Mouse (Mus musculus) adrenal gland, adult 2 months (tissue): ENCODE measurements at regions not wholly inside any gene's neighbourhood (a gene's known extent, or its start where the extent isn't known, plus 50 kb on each side); places are given as distances from the start of the nearest gene placed in this dataset.

Source experiments
- DNase-seq: peaks from one replicate; pipeline ENCODE4 v3.0.0; 2021

DNA sequence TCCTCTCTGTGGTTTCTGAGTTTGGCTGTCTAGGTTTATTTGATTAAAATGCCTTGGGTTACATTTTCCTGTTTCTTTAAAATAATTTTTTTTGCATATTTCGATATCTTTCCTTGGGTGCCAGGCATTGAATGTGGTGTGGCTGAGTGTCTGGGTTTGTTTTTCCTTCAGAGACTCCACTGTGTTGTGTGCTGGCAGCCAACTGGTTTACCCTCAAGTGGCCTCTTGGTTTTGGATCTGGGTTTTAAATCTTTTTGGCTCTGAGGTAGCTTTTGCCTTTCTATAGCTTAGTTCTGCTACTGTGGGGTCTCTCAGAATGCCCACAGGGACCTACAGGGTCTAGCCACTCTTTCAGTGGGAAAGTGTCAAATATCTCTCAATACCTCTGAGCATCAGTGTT lies 399.2 kb downstream of the Rps24 start:
- no peak for DNase-seq

DNA sequence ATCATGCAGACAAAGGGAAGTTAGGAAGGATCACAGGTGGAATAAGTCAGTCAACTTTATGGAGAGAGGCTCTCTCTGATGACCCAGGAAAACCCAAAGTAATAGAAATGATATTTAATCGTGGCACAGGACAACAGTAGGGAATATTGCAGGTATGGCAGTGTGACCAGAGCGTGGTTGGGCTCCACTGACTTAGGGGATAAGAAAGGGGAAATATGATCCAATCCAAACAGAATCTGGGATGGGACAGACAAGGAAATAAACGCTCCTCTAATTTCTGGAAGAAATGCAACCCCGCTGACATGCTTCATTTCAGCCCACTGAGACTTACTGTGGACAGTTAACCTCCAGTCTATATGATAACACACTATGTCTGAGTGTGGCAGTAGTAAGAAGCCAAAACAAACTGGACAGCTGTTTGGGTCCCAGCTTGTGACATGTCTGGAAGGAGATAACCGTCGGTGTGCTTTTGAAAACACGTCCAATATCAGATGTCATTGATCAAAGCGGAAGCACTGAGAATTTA lies 400.0 kb downstream of the Rps24 start:
- DNase-seq, result no peak

DNA sequence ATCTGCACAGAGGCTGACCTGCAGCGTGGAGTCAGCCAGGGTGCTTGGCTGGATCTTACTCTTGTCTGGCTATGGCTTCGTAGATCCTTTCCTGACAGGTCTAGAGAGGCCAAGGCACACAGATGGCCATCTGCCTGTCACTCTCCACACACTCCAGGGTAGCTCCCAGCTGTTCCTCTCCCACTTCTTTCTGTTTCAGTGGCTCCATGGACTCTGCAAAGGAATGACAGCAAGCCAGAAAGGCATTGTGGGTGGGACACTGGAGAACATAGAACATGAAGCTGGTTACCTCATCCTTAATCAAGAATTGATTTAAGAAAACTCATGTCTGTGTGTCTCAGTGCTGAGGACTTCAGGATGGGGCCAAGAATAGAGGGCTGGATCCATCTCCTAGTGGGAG lies 403.9 kb downstream of the Rps24 start:
- DNase-seq, result no peak

DNA sequence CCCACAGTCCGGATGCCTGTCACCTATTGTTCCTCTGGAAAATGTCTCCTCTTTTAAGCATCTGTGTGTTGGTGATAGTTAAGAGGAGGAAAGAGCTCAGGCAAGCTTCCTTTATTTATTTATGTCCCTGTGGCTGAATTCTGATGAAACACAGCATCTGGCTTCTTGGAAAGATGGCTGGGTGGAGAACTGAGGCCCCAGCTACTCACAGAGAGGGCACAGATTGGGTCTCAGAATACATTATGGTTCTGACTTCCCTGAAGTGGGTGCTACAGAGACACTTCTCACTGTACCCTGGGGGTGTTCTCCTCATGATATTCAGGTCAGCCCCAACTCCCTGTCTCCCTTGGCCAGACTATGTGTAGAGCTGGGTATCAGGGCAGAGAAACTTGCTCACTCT lies 408.3 kb downstream of the Rps24 start:
- no peak for DNase-seq

DNA sequence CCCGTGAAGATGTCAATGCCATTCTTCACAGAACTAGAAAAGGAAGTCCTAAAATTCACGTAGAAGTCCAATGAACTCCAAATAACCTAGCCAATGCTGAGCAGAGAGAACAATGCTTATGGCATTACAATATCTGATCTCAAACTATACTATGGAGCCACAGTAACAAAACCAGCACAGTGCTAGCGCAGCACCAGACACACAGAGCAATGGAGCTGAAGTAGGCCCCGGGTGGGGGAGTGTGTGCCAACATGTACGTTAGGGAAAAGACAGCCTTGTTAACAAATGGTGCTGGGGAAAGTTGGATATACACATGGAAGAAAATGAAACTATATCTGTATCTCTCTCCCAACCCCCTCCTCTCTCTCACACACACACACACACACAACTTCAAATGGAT lies 409.8 kb downstream of the Rps24 start:
- DNase-seq, result no peak

DNA sequence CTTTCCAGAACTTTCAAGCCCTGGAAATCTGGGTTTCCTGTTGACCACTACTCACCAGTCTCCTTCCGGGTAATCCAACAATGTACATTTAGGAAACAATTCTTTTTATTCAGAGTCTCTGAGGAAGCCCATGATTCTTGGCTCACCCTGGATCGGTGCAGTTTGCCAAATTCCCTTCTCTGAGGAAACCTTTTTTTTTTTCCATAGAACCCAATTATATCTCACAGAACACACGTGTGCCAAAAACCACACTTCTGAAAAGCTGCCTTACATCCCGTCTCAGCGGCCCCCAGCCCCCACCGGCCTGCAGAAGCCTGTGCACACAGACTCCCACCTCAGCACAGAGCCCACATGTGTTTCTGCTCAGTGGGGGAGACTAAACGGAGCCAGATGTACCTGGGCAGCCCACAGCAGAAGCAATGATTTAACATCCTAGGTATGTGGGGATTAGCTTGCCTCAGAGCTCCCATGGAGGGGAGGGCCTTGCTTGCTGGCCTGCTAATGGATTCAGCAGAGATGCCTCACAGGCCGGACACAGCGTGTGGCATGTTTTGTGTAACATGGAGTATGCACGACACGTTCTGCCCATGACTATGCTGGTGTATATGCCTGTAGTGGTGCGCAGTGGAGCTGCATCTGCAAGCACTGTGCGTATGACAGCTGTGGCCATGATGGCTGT lies 413.7 kb downstream of the Rps24 start:
- DNase-seq, result no peak

DNA sequence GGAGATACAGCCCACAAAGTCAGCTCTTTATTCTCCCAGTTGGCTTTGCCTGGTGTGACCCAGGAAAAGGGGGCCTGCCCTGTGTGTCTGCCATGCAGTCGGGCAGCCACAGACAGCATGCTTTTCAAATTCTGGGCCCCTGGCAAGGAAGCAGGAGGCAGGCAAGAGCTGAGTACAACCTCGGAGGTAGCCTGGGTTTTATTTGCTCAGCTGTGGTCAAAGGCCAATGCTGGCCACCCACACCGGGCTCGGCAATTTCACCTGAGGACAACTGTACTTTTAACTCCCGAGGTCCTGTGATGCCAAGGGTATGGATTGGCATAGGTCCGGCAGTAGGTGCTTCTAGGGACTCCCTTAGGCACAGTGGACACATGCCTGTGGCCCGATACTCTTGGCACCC lies 414.8 kb downstream of the Rps24 start:
- no peak for DNase-seq

DNA sequence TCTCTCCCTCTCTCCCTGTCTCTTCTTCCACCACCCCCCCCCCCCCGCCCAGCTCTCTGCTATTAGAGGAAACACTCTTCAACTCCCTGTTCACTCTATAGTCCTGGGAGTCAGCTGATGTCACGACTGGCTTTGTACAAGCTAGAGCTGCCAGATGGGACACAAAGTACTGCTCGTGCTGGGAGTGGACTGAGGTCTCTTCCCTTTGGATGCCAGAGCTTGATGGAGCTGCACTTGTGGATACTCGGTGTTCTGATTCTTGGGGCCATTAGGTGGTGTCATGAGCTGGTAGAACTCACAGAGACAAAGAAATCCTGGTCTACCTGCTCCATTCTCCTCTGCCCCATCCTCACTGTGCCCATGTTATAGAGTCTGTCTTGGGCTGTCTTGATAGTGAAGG lies 415.9 kb downstream of the Rps24 start:
- peak; percentile 20 for DNase-seq

DNA sequence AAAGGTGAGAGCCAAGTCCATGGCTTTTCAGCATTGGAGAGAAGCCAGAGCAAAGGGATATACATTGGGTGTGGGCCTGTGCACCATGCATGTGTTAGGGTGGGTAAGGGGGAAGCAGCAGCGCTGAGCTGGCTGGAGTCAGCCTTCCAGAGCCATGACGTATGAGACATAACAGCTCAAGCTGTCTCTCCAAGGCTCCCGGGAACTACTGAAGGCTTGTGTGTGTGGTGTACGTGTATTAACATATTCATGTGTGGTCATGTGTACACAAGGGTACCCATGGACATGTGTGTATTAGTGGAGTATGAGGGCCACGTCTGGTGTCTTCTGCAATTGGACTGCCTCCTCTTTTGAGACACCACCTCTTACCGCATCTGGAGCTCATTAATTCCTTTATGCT lies 417.8 kb downstream of the Rps24 start:
- no peak for DNase-seq

DNA sequence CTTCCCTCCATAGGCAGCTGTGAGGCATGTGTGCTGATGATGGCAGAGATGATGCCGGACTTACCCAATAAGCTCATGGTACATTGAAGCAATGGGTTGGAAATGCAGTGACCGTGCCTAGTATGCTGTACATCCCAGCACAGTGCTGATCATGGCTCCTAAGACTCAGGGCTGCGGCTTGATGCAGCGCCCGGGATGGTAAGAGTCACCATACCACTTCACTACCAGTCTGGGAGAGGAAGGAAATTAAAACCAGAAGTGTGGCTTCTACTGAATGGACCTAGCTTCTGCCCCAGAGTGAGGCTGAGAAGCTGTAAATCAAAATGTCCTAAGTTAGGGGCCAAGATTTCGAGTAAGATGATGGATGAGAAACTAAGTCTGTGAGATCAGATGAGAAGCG lies 420.0 kb downstream of the Rps24 start:
- no peak for DNase-seq

DNA sequence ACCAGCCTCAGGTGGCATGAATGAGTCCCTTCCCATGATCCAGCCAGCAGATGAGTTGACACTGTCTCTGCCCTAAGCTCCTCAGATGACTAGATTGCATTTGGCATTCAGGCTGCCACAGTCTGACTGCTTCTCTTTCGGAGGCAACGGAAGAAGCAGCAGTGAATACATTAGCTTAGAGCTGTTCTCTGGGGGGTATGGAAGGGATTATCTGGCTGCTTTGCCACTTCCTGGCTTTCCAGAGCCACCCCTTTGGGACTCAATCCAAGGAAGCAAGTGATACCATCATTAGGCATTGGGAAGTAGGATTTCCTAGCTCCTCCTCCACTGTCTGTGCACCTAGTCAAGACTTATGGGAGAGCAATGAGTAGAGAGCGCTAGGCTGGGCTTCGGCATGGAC lies 421.5 kb downstream of the Rps24 start:
- no peak for DNase-seq

DNA sequence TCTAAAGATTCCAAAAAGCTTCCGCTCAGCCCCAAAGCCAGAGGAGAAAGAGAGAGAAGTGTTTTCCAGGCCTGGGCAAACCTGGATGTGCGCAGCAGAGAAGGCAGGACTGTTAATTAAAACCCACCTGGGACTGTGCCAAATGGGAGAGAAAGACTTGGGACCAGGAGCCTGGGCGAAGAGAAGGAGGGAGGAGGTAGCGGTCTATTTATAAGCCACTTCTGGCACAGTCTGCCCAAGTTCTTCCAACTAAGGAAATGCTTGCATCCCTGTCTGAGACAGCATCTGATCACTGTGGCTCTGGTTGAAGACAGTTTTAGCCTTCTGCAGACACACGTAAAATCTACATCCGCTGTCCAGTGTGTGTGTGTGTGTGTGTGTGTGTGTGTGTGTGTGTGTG lies 424.7 kb downstream of the Rps24 start:
- no peak for DNase-seq

DNA sequence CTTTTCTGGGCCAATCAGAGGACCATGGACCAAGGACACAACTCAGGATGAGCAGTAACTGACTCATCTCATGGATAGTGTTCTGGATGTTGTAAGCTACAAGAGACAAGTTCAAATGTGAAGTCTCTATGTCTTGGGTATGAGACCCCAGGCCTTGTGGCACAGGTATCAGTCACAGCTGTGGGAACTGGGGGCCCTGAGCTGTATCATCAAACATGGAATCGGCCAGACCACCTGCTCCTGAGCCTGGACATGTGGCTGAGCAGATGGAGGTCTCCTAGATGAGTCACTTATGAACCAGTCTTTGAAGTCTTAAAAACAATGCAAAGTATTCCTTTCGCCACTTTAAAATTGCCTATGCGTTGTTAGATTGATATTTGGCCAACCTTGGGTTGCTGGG lies 432.1 kb downstream of the Rps24 start:
- peak; percentile 60 for DNase-seq

DNA sequence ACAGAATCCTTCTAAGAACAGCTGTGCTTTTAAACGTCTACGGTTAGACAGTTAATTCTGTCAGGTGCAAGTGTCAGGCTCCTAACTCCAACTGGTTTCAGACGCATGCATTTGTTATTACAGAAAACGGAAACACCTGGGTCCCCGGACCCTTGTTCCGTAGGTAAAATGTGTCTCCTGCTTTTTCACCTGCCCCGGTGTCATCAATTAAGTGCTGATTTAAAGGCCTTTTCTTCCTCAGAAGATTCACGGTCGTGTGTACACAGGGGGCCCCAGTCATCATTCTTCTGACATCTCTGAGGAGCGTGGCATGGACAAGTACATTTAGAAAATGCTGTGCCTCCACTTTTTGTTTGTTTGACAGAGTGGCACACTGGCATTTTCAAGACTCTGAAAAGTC lies 435.1 kb downstream of the Rps24 start:
- no peak for DNase-seq

DNA sequence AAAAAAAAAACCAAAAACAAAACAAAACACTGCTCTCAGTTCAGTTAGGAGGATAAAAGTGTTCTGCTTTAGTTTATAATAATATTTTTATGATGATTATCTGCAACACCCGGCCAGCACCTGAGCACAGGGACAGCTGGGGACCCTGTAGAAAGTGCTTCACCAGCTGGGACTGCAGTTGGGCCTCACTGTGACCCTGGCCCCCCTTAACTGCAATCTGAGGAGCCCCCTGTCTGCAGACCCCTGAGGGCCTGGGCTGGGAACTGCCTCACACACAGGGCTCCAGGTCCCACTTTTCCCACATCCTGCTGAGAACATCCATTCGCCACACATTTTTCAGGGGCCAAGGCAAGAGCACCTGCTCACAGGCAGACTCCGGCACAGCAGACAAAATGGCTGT lies 437.6 kb downstream of the Rps24 start:
- DNase-seq, result no peak

DNA sequence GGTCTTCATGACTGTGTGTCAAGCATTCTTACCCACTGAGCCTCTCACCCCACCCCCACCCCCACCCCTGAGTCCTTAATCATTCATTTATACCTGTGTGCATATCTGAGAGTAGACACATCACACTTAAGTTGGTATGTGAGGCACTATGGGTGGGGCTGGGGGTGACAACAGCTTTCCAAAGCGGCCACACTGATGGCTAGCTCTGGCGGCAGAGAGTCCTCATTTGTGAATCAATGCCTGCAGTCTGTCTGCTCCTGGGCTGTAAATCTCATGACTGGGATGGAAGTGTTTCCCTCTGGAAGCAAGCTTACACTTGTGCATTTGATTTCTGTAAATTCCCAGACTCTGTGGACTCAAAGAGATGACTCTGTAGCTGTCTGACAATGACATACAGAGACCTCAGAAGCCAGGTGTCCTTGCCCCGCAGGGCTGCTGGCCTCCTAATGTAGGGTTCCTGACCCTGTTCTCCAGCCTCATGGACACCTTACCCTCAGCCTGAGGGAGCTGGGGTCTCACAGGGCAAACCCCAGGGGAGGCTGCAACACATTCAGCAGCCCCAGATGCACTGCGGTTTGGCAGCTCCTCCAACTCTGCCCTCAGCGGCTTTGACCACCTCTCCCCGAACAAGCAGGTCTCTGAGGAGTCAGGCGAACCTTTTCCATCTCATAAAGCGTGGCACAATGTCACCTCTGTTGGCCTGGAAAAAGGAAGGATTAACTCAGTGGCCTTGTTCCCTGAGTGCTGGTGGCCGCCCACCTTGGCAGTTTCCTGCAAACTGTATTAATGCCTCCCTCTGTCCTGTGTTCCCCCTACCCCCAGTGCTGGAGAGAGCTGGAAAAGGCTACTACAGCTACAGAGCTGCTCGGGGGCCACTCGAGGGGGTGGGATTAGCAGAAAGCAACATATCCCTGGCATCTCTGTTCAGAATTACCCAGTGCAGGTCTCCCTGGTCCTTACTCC lies 439.4 kb downstream of the Rps24 start:
- no peak for DNase-seq

DNA sequence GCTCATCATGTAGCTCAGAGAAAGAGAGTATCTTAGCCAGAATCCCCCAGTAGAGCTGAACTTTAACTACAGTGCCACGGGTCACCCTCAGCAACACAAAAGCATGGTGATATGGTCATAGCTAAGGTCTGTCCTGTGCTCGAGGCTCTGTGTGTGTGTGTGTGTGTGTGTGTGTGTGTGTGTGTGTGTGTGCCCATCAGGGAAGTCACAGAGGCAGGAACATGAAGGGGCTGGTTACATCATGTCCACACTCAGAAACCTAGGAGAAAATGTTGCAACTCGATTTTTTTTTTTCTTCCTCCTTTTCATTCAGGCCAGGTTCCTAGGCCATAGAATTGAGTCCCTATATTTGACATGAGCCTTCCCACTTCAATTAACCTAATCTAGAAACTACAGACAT lies 441.8 kb downstream of the Rps24 start:
- no peak for DNase-seq

DNA sequence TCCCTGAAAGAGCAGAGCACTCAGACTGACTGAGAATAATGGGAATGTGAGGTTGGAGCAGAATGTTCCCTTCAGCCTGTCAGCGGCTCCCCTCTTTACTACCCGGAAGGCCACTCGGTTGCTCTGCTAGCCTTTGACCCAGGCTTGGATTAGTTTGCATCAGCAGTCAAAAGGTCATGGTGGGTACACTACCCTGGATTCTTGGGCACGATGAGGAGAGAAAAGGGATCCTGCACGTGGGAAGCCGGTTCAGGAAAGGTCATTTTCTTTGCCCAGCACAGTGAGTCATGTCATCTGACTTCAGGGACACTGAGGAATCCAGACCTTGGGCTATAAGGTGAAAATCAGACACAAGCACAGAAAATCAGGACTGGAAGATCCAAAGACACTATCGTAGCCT lies 443.3 kb downstream of the Rps24 start:
- DNase-seq, result peak; percentile 71

DNA sequence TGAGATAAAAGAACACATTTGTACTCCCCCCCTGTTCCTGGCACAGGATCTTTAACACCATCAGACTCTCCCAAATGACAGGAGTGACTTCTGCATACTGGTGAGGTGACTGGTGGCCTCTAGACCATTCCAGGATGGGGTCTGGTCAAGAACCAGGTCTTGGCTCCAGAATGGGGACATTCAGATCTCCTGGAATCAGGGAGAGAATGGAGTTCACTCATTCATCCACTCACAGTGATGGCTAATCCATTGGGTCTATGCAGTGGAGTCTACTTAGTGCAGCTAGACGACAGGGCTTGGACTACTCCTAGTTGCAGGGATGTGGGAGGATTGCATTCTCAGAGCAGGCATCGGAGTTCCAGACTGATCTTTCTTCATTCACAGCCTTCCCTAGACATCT lies 451.0 kb downstream of the Rps24 start:
- no peak for DNase-seq

DNA sequence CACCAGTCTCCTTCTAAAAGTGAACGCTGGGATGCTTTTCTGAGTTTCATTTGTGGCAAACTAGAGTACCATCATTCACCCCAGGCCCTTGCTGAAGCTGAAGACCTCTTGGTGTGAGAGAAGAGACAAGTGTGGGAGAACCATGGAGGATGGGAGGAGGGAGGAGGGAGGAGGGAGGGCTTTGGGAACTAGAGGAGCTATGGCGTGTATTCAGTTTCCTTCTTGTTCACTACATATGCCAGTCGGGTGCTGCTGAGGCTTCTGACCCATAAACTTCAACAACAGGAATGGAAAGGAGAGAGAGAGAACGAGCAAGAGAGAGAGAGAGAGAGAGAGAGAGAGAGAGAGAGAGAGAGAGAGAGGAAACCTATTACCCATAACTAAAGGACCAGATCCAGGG lies 452.1 kb downstream of the Rps24 start:
- no peak for DNase-seq

DNA sequence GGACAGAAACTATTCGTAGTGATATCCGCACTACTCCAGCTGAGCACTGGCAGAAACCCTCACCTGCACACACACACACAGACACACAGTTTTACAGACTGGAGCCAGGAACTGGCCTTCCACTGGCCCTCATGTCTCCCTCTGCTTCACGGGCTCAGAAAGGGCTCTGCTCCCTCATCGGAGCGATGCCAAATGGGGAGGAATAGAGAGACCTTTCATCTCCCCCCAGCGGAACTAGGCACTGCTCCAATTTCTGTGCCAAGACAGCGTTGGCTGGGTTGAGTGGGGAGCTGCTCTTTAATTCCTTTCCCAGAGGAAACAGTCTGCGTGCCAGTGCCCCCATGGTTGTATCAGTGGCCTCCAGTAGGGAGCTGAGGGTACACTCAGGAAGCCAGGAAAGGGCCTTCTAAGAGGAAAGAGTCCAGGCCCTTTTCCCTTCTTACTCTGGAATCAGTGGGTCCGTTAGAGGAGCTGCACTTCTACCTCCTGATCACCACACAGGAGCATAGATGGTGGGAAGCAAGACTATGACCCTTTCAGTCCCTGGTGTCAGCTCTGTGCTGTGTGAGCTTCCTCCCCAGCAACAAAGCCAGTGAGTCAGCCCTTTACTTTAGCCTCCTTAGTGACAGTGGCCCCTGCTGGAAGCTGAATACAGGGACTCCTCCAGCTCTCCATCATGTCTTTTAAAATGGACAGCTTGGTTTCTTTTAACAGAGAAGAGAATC lies 452.7 kb downstream of the Rps24 start:
- peak; percentile 81 for DNase-seq

DNA sequence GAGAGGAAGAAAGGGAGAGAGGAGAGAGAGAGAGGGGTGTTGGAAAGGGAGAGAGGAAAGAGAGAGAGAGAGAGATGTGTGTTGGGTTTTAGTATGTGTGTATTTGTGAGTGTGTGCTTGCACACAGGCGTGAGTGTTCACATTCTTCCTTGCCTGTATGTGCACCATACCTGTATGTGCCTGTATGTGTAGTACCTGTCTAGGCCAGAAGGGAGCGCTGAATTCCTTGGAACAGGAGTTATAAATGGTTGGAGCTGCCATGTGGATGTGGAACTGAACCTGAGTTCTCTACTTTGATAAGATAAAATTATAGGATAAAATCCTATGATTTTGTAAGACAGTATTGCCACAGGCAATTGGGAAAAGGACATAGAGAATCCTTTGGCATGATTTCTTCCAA lies 458.8 kb downstream of the Rps24 start:
- DNase-seq, result no peak

DNA sequence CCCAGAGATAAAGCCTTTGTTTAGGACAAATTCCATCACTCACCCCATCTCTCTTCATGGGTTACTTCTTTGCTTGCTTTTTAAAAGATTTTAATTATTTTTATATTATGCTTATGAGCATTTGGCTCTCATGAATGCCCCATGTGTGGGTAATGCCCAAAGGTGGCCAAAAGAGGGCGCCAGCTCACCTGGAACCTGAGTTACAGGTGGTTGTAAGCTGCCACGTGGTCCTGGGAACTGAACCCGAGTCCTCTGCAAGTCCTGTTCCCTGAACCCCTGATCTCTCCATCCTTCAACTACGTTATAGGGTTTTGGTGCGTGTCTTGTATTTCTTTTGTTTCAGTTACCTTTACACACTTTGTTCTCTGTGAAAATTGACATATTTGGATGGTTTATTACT lies 460.2 kb downstream of the Rps24 start:
- DNase-seq, result no peak
